ENCODE assay signal across 23 mouse cellular contexts in the genomic region with DNA sequence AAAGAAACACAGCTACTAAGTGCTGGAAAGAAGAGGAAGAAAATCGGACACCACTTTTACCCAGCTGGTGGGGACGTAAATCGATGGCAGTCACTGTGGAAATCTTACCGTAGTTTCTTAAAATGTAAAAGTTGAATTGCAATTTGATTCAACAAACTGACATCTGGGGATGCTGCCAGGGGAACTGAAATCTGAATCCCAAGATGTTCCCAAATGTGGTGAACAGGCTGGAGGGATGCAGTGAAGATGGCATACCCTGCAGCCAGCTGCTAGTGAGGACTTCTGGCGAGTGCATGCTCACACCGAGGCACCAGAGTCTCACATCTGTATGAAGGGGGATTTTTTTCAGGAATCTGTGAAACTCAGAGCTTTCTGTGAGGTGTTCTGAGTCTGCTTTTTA.
"Had no signal": no experiment of that assay in that cellular context is flagged by ENCODE, and none has a peak within 500 bp of the region (broad histone marks: within the 10 kb centered on the region; RNA-seq: fewer than 3 reads in every experiment).

No protein-coding gene starts in this region.

- H3K27ac ChIP-seq: kidney, postnatal 0 days; left cerebral cortex, adult 2 months; limb, embryonic 12.5 days; limb, embryonic 15.5 days; liver, embryonic 14.5 days; macrophage; midbrain, embryonic 12.5 days; midbrain, embryonic 15.5 days; neural tube, embryonic 12.5 days; neural tube, embryonic 15.5 days; stomach, postnatal 0 days had no signal

- H3K9ac ChIP-seq: limb, embryonic 12.5 days; limb, embryonic 15.5 days; liver, embryonic 14.5 days; liver, postnatal 0 days; lung, embryonic 14.5 days; midbrain, embryonic 12.5 days; midbrain, embryonic 15.5 days; neural tube, embryonic 12.5 days; neural tube, embryonic 15.5 days had no signal

- H3K4me3 ChIP-seq: left cerebral cortex, adult 2 months; limb, embryonic 12.5 days; limb, embryonic 15.5 days; midbrain, embryonic 12.5 days; midbrain, embryonic 15.5 days; neural tube, embryonic 12.5 days; neural tube, embryonic 15.5 days had no signal

- ATAC-seq: liver, postnatal 0 days; lung, postnatal 0 days; midbrain, embryonic 15.5 days had no signal

- H3K4me2 ChIP-seq: limb, embryonic 12.5 days; limb, embryonic 15.5 days; liver, embryonic 11.5 days; lung, embryonic 14.5 days; midbrain, embryonic 12.5 days; midbrain, embryonic 15.5 days; neural tube, embryonic 12.5 days; neural tube, embryonic 15.5 days had no signal

- H3K4me1 ChIP-seq: limb, embryonic 12.5 days; limb, embryonic 15.5 days; midbrain, embryonic 12.5 days; midbrain, embryonic 15.5 days; neural tube, embryonic 12.5 days; neural tube, embryonic 15.5 days had no signal

- H3K36me3 ChIP-seq: limb, embryonic 12.5 days; limb, embryonic 15.5 days; midbrain, embryonic 12.5 days; midbrain, embryonic 15.5 days; neural tube, embryonic 12.5 days; neural tube, embryonic 15.5 days had no signal

- DNase-seq: kidney, postnatal 36 days; layer of hippocampus, postnatal 36 days; left cerebral cortex, postnatal 4 days; liver, postnatal 0 days; lung, embryonic 14.5 days; retina, postnatal 1 day; right cerebral cortex, postnatal 4 days; thymus, adult 2 months; thymus, postnatal 14 days; thymus, postnatal 4 days had no signal

- H3K9me3 ChIP-seq: limb, embryonic 12.5 days; limb, embryonic 15.5 days; midbrain, embryonic 12.5 days; midbrain, embryonic 15.5 days; neural tube, embryonic 12.5 days; neural tube, embryonic 15.5 days had no signal

- H3K27me3 ChIP-seq: limb, embryonic 12.5 days; limb, embryonic 15.5 days; midbrain, embryonic 12.5 days; midbrain, embryonic 15.5 days; neural tube, embryonic 12.5 days; neural tube, embryonic 15.5 days had no signal
